Mouse (Mus musculus): ENCODE data around the gene Irf1.
"Not testable (repeated sequence)": the region's sequence is repeated elsewhere in the genome, so short reads cannot be mapped to it uniquely, and the experiment has no call there.

Irf1 gene

GRCm38 (mm10) chr11:53769760-53770124 is at the start of gene Irf1:
Irf1 (plus strand) TSS chr11:53770014.
- DNase-seq (ENCODE audit: low read depth, low spot score): peak; percentile 90

DNA sequence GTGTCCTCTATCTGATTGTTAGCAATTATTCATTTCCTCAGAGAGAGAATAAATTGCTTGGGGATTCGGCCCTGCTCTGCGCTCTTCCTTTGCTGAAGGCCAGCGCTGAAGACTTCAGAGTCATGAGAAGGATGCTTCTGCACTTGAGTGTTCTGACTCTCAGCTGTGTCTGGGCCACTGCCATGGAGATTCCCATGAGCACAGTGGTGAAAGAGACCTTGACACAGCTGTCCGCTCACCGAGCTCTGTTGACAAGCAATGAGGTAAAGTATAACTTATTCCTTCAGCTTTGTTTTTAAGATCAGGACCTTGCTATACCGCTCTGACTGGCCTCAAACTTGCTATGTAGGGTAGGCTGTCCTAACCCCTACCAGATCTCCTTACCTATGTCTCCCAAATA is 49.1 kb upstream of the Irf1 start, which contains the start of gene Il5:
Il5 (plus strand) TSS at position 80 of the 400 bp plus-strand sequence.
- DNase-seq (ENCODE audit: low read depth, low spot score): no peak

- no peak for DNase-seq (ENCODE audit: low read depth, low spot score)
These were observed 38.4 kb upstream of the Irf1 start for GRCm38 (mm10) chr11:53731457-53731856.

- no peak for DNase-seq (ENCODE audit: low read depth, low spot score)
These were observed 37.6 kb upstream of the Irf1 start for GRCm38 (mm10) chr11:53732244-53732643.

GRCm38 (mm10) chr11:53733824-53734223 is 36.0 kb upstream of the Irf1 start:
- DNase-seq (ENCODE audit: low read depth, low spot score): no peak

DNA sequence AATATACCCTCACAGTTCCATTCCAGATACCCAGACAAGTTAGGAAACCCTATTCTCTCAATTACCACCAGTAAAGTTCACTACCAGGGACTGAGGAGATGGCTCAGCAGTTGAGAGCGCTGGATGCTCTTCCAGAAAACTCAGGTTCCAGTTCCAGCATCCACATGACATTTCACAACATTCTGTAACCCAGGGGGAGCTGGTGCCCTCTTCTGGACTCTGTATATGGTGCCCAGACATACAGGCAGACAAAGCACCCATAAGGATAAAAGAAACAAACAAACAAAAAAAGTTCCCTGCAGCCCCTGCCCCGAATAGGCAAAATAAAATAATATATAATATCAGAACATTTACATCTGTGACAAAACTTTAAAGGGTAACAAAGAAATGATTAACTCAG is 35.4 kb upstream of the Irf1 start:
- DNase-seq (ENCODE audit: low read depth, low spot score): no peak

DNA sequence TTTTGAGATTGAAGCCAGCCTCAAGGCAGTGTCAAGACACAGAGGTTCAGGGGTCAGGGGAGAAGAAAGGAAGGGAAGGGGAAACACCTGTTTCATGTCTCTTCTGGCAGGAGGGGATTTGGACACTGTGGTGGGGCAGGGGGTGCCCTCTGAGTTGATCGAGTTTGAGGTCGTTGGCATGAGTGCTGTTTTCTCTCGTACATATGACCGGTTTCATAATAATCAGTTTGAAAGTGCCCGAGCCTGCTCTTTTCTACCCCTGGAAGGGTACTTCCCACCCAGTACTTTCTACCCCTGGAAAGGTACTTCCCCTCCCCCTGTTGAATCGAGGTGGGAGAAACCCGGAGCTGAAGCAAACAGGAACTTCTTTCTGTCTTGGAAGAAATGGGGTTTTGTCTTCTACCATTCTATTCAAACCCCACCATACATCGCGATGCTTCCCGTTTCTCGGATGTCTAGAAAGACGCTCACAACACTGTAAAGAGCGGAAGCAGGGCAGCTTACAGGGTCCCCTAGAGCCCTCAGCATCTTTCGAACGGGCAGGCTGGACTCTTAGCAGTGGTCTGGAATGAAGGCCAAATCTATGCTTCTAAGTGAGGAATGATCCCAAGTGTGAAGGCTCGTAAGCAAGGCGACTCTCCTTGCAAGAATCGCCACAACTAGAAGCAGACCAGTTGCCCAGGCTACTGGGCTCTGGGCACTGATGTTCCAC is 34.7 kb upstream of the Irf1 start:
- no peak for DNase-seq (ENCODE audit: low read depth, low spot score)

DNA sequence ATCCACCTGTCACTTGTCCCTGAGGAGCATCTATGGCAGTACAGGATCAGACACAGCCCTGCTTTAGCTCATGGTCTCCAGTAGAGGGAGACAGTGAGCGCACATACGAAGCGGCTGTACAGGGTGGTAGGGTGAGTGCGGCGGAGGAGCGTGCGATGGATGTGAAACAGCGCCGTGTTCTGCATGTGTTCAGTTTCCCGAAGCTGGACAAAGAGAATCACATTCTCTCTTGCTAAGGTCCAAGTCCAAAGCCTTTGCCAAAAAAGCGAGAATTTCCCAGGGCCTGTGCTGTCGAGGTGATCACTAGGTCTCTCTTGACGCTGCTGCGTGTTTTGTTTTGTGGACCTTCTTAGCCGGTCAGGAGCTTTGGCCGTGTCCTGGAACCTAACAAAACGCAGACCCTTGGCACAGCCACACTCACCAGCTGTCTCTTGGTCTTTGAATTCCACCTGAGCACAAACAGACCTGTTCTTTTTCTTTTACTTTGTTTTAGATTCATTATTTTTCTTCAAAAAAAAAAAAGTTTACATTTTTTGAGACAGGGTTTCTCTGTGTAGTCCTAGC is 34.0 kb upstream of the Irf1 start:
- peak; percentile 72 for DNase-seq (ENCODE audit: low read depth, low spot score)

DNA sequence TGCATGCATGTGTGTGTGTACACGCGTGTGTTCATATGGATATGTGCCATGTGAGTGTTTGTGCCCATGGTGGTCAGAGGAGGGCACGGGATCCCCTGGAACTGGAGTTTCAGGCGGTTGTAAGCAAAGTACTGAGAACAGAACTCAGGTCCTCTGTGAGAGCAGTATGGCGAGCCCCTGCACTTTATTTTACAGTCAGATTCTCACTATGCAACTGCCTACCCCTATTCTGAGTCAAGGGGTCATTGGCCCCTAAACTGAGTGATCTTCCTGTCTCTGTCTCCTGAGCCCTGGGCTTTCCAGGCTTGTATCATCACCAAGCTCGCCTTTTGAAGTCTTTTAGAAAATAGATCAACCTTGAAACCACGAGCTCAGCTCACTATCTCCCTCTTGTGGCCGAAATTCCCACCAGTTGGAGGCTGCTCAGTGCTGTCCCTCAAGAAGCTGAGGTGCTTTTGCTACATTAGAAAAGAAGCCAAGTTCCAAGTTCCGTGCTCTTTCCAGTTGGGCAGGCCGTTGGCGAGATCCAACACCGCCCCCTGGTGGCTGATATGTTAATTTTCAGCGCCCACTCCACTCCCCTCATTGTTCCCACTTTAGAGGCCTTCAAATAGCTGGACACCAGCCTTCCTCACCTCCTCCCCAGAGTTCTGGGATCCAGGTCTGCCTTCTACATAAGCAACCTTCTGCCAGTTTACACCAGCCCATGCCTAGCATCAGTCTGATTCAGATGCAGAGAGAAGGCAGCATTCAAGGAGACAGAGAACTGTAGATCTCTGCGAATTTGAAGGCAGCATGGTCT is 32.8 kb upstream of the Irf1 start:
- peak; percentile 79 for DNase-seq (ENCODE audit: low read depth, low spot score)

DNA sequence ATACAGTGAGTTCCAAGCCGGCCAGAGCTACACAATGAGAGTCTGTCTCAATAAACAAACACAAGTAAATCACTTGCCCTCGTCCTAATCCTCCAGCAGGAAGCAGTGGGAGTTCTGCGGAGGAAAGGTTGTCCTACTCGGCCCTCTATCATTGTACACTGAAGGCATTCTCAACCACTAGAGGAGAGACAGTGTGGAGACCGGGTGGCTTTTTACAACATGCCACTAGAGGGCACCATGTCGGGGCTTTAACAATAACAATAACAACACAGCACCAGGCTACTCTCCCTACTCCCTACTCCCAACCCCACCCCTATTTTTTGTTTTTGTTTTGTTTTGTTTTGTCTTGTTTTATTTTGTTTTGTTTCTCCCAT is 32.3 kb upstream of the Irf1 start:
- DNase-seq (ENCODE audit: low read depth, low spot score): no peak

DNA sequence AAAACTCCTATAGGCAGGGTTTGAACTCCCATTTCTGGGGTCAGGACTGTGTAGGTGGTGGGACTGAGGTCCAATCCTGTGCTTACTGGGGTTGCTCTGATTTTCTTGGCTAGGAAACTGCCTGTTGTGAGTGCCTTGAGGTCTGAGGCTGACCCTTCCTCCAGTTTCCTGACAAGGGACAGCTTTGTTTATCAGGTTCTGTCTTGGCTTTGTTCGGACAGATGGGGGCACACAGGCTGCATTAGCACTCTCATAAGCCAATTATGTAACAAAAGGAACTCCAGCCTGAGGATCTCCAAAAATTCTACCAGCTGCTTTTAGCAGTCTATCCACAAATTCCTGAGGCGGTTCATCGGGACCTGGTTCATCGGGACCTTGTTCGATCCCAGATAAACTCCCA is 27.5 kb upstream of the Irf1 start:
- no peak for DNase-seq (ENCODE audit: low read depth, low spot score)

GRCm38 (mm10) chr11:53745260-53745659 is 24.6 kb upstream of the Irf1 start:
- DNase-seq (ENCODE audit: low read depth, low spot score): no peak

DNA sequence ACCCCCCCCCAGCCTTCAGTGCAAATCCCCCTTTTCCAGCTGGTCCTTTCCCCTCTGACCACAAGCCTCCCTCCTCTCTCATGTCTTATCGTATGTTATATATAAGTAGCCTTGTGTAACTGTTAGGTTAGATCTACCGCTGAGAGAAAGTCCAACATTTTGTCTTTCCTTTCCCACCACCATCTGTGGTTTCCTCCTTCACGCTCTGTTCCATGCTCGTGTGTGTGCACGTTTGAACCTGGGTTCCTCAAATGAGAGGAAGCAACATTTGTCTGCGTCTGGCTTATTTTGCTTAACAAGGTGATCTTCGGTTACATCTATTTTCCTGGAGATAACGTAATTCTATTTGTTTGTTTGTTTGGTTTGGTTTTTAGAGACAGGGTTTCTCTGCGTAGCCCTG is 21.8 kb upstream of the Irf1 start:
- no peak for DNase-seq (ENCODE audit: low read depth, low spot score)

DNA sequence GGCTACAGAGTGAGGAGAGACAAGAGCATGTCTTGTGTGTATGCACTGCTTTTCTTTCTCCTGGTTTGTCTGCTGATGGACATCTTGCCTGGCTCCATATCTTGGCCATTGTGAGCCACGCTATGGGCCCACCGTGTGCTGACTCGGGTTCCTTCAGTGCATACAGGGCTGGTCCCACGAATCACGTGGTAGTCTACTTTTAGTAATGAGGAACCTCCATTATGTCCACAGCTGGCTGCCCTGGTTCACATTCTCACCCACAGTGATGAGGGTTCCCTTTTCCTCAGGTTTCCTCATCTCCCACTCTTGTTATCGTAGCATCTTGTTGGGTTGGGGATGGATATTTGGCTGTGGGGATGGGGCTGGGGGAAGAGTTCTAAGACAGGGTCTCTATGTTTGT is 21.2 kb upstream of the Irf1 start:
- no peak for DNase-seq (ENCODE audit: low read depth, low spot score)

DNA sequence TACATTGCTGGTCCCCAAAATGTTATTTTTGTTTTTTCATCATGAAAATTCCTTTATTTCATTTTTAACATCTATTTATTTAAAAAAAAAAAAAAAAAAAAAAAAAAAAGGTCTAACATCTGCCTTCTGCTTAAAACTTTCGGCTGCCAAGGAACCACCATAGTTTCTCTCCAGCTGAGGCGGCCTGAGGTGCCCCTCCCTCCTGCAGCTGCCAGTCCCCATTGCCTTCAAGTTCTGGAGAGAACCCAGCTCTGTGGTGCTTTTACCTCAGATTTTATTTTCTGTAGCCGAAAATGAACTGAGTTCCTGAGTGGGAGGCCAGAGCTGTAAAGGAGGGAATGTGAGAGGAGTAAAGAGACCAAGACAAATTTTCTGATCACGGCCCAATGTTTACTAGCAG is 20.5 kb upstream of the Irf1 start:
- no peak for DNase-seq (ENCODE audit: low read depth, low spot score)

DNA sequence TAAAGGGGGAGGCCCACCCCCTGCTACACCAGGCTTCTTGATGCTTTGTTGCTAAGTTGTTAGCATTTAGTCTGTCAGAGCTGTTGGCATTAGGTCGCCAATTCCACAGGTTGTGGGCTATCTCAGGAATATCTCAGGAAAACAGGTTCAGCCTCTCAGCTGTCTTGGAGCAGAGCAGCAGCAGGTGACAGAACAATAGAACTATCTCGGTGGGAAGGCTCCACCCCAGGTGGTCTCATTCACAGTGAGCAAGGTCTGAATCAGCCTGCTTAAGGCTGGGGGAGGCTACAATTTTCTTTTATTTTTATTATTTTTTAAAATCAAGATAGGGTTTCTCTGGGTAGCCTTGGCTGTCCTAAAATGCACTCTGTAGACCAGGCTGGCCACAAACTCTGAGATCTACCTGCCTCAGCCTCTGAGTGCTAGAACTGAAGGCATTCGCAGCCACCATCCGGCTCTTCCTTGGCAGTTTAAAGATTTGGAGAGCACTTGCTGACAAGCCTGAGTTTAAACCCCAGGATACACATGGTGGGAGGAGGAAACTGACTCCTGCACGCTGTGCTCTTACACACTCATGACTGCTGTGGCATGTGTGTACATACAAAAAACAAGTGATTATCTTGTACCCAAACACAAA is 20.0 kb upstream of the Irf1 start:
- DNase-seq (ENCODE audit: low read depth, low spot score): no peak

GRCm38 (mm10) chr11:53755011-53755595 is 14.7 kb upstream of the Irf1 start:
- DNase-seq (ENCODE audit: low read depth, low spot score): no peak

DNA sequence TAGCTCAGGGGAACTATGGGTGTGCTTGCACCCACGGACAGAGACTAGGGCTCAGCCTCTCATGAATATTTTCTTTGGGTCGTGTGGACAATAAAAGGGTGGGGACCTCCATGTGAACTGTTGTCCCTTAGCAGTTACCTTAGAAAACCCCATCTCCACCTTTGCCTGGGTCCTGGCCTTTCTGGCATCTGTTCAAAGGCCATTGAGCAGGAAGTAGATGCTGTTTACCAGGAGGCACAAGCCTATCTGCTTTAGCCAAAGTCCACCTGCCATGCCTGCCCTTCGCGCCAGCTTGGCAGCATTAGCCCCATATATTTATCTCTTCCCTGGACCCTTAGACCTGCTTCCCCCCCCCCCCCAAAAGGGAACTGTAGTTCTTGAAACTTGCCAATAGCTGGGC is 12.2 kb upstream of the Irf1 start:
- DNase-seq (ENCODE audit: low read depth, low spot score): no peak

- not testable (repeated sequence) for DNase-seq (ENCODE audit: low read depth, low spot score)
These were observed 11.8 kb upstream of the Irf1 start for GRCm38 (mm10) chr11:53758033-53758432.

DNA sequence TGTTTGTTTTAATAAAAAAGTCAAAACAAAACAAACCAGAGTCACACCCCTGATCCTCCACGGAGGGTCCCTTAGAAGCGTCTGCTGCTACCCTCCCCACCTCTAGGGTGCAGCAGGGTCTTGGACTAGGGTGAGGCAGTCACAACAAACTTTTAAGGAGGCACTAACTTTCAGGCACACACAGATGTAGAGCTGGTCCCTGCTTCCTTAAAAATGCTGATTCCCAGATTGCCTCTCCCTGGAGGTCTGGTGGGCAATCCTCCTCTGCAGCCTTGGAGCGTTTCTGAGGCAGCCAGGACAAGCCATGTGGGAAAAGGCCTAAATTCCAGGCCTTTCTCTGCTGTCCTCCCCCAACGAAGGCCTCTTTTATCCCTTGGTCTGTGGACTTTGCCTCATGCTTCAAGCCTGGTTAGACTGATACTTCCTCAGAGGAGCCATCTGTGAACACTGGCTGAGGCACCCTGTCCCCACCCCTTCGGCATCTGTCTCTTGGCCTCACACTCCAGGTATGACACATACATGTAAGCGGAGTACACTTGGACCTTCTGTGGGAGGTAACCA is 10.9 kb upstream of the Irf1 start:
- peak; percentile 48 for DNase-seq (ENCODE audit: low read depth, low spot score)

GRCm38 (mm10) chr11:53759545-53760406 is 10.0 kb upstream of the Irf1 start:
- DNase-seq (ENCODE audit: low read depth, low spot score): no peak
